Mouse (Mus musculus): Measurements from ENCODE around the gene Efna2. TPM values are rescaled to one million over a fixed set of nuclear protein-coding genes. Genes with fewer than 3 reads are reported as not detected.

Gene Efna2
- total RNA-seq, 4 experiments from 2014 or later, result 0.19 to 0.48 (median 0.36) TPM

DNA sequence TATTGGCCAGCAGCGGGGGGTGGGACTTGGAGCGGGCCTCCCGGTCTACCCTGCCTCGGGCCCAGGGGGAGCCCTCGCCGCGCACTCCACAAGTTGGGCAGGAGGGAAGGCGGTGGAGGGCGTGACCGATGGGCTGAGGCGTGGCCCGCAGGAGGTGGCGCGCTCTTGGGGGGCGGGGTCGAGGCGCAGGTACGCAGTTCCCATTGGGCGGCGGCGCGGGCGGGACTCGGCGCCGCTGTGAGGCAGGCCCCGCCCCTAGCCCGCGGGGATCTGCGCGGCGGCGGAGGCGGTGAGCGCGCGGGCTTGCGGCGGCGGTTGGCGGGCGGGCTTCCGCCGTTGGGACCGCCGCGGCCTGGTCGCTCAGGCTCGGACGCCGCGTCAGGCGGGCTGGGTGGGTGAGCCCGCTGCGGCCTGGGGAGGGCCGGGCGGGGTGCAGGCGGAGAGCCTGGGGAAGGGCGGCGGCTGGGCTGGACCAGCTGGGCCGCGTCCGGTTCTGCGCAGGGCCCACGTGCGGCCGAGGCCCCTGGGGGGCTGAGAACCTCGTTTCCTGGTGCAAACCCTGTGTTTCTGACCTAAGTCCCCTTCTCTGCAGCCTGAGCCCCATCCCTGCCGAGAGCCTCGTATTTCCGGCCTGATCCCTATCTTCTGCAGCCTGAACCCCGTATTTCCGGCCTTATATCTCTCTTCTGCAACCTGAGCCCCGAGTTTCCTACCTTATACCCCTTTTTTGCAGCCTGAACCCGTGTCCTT, 47.3 kb downstream of the Efna2 start, which contains the start of gene Mum1:
Gene Mum1, plus strand, starts transcription at position 19 of the 750 bp plus-strand sequence.
- DNase-seq (ENCODE audit: low spot score in 2 of 2), result peak; percentile 100

DNA sequence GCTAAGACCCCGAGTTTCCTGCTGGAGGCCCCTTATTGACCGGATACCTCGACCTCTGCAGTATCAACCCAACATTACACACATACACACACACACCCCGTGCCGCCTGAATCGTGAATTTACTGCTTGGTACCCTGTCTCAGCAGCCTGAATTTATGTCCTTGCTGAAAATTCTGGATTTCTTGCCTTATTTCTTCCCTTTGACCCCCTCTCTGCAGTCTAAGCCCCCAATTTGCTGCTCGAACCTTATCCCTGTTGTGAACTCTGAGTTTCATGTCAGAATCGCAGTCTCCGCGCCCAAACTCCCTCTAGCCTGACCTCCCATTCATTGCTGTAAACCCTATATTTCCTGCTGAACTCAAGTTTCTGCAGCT, 47.9 kb downstream of the Efna2 start:
- no peak for DNase-seq (ENCODE audit: low spot score in 2 of 2)

DNA sequence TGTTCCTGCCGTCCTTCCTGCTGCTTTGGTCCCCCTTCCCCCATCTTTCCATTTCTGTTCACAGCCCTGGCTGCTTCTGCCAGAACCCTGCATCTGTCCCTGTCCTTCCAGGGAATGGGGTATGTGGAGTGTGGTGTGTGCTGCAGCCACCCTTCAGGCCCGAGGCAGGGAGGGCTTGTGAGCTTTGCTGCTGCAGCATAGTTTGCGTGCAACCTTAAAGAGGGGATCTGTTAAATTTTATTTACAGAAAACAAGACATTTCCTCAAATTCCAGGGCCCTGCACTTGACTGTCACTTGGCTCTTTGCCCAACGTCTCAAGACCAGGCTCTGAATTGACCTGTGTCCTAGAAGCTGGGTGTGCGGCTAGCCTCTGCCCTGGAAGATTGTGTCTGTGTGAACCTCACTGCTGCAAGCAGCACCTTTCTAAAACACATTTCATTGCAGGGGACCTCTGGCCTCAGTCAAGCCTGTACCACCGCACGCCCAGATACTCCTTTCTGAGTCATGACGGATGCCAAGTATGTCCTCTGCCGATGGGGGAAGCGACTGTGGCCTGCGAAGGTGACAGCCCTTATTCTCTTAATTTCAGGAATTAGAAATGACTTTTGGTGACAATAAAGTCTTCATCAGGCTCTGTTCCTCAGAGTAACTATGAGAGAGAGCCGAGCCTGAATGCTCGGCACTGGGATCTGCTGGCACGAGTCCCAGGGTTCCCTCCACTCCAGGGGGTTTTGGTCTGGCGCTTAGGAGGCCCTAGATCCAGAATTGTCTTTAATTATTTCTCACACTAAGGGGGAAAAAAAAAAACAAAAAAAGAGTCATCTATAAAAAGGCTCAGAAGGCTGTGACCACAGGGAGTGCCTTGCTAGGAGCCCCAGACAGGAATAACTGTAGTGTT, 48.8 kb downstream of the Efna2 start:
- DNase-seq (ENCODE audit: low spot score in 2 of 2), result peak; percentile 36 to 45

DNA sequence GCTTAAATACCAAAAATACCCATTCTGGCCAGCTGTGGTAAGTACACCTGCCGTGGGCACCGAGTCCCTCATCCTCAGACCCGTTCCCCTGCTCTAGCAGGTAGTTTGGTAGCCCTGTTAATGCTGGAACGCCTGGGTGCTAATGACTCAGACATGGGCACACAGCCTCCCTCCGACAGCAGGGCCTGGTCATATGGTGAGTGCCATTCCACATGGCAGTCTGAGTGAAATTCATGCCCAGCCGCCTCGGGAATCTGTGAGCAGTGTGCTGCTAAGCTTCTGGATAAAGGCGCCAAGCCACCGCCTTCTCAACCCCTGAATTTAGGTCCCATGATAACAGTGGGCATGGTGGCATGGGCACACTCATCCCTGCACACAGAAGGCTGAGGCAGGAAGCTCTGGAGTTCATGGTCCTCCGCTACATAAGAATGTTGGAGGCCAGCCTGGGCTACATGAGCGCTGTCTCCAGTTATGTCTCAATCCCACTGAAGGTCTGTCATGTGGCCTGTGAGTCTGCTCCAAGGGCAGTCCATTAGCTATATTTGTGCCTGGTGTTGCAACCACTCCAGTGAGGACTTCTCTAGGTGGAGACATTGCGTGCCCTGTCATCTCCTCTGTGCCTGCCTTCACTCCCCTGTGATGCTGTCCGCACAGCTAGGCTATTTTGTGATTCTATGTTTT, 57.0 kb downstream of the Efna2 start:
- DNase-seq (ENCODE audit: low spot score in 2 of 2), result no peak

DNA sequence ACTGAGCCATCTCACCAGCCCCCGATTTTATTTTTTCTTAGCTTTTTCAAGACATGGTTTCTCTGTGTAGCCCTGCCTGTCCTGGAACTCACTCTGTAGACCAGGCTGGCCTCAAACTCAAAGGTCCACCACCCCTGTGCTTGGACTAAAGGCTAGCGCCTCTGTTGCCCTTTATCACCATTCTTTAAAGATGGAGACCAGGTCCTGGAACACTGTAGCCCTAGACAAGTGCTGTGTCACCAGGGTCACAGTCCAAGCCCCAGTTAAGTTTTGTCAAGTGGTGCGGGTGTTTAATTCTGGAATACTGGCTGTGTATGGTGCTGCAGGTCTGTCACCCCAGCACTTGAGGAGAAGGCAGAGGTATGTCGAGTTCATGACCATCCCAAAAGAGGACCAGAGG, 57.7 kb downstream of the Efna2 start:
- DNase-seq (ENCODE audit: low spot score in 2 of 2), result no peak

DNA sequence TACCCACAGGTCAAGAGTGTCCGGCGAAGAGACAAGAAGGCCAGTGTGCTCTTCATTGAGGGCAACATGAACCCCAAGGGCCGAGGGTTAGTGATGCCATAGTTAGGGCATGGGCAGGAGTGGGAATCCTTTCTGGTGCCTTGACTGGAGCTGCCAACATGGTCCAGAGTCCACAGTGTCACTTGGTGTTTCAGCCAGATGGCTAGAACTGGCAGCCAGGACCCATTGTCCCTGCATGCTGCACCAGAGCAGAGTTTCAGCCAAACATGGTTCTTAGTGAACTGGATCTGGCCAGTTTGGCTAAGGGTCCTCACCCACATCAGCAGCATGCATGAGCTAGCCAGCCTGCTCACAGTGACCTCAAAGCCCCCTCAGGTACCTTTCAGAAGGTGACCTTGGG, 59.0 kb downstream of the Efna2 start:
- DNase-seq (ENCODE audit: low spot score in 2 of 2), result no peak

Other genes starting within 250 kb of the Efna2 start
- gene Wdr18, start 219.3 kb upstream of the Efna2 start, total RNA-seq (2022), result 10 to 100 TPM; 20.1 to 26.7 (median 23.0) TPM
- gene Grin3b, start 208.8 kb upstream of the Efna2 start, total RNA-seq (2022), result under 1 TPM; 0.13 to 0.52 (median 0.36) TPM
- gene Tmem259, start 195.2 kb upstream of the Efna2 start, total RNA-seq (2022), result 10 to 100 TPM; 67.9 to 81.4 (median 74.4) TPM
- 1 to 10 TPM; 2.7 to 5.3 (median 4.3) TPM for gene Cnn2, start 190.9 kb upstream of the Efna2 start, total RNA-seq (2022)
- 1 to 10 TPM; 7.3 to 8.6 (median 8.1) TPM for gene Abca7, start 183.0 kb upstream of the Efna2 start, total RNA-seq (2022)
- gene Arhgap45, start 162.8 kb upstream of the Efna2 start, total RNA-seq (2022), result 1 to 10 TPM in 2 of 4 experiments, under 1 TPM in 2; 0.48 to 1.3 (median 0.84) TPM
- gene Polr2e, start 139.7 kb upstream of the Efna2 start, total RNA-seq (2022), result 10 to 100 TPM; 38.3 to 47.6 (median 39.7) TPM
- gene Gpx4, start 132.3 kb upstream of the Efna2 start, total RNA-seq (2022), result 100 to 1,000 TPM; 510 to 613 (median 541) TPM
- gene Sbno2, start 73.9 kb upstream of the Efna2 start, total RNA-seq (2022), result 1 to 10 TPM; 4.8 to 5.7 (median 5.3) TPM
- 100 to 1,000 TPM; 157 to 173 (median 162) TPM for gene Stk11, start 63.7 kb upstream of the Efna2 start, total RNA-seq (2022)
- gene Atp5d, start 40.9 kb upstream of the Efna2 start, total RNA-seq (2022), result 100 to 1,000 TPM; 525 to 571 (median 544) TPM
- gene Cbarp, start 38.6 kb upstream of the Efna2 start, total RNA-seq (2022), result 1 to 10 TPM; 1.9 to 4.0 (median 2.9) TPM
- gene Midn, start 31.2 kb upstream of the Efna2 start, total RNA-seq (2022), result 10 to 100 TPM; 20.8 to 36.0 (median 29.5) TPM
- 10 to 100 TPM; 23.4 to 49.1 (median 31.4) TPM for gene Cirbp, start 13.5 kb upstream of the Efna2 start, total RNA-seq (2022)
- 1 to 10 TPM; 4.3 to 7.8 (median 6.9) TPM for gene 1600002K03Rik, start 6.5 kb upstream of the Efna2 start, total RNA-seq (2022)
- 10 to 100 TPM; 12.7 to 16.9 (median 15.2) TPM for gene Mum1, start 47.0 kb downstream of the Efna2 start, total RNA-seq (2022)
- 100 to 1,000 TPM; 576 to 623 (median 605) TPM for gene Ndufs7, start 69.6 kb downstream of the Efna2 start, total RNA-seq (2022)
- 10 to 100 TPM; 19.5 to 33.6 (median 33.4) TPM for gene Gamt, start 81.5 kb downstream of the Efna2 start, total RNA-seq (2022)
- 10 to 100 TPM; 31.8 to 38.5 (median 34.6) TPM for gene Dazap1, start 82.0 kb downstream of the Efna2 start, total RNA-seq (2022)
- 100 to 1,000 TPM; 626 to 776 (median 688) TPM for gene Rps15, start 113.0 kb downstream of the Efna2 start, total RNA-seq (2022)
- gene Apc2, start 116.5 kb downstream of the Efna2 start, total RNA-seq (2022), result under 1 TPM; 0.24 to 0.54 (median 0.31) TPM
- gene 2310011J03Rik, start 141.1 kb downstream of the Efna2 start, total RNA-seq (2022), result 1 to 10 TPM; 5.4 to 8.9 (median 6.6) TPM
- 1 to 10 TPM in 1 of 4 experiments, under 1 TPM in 3; 0.67 to 1.1 (median 0.91) TPM for gene Pcsk4, start 150.0 kb downstream of the Efna2 start, total RNA-seq (2022)
- 1 to 10 TPM; 2.6 to 4.0 (median 3.2) TPM for gene Reep6, start 150.5 kb downstream of the Efna2 start, total RNA-seq (2022)
- 10 to 100 TPM; 22.6 to 30.4 (median 26.9) TPM for gene Adamtsl5, start 168.9 kb downstream of the Efna2 start, total RNA-seq (2022)
- under 1 TPM in 2 of 4 experiments, not detected in 2; 0.27 to 0.36 TPM for gene Plk5, start 177.0 kb downstream of the Efna2 start, total RNA-seq (2022)
- 1 to 10 TPM; 4.2 to 6.3 (median 4.7) TPM for gene Mex3d, start 208.2 kb downstream of the Efna2 start, total RNA-seq (2022)
- 100 to 1,000 TPM; 120 to 138 (median 131) TPM for gene Mbd3, start 220.1 kb downstream of the Efna2 start, total RNA-seq (2022)
- gene Uqcr11, start 227.3 kb downstream of the Efna2 start, total RNA-seq (2022), result 100 to 1,000 TPM; 691 to 868 (median 797) TPM